9 mouse cellular contexts compared by ENCODE assay signal in the genomic region with DNA sequence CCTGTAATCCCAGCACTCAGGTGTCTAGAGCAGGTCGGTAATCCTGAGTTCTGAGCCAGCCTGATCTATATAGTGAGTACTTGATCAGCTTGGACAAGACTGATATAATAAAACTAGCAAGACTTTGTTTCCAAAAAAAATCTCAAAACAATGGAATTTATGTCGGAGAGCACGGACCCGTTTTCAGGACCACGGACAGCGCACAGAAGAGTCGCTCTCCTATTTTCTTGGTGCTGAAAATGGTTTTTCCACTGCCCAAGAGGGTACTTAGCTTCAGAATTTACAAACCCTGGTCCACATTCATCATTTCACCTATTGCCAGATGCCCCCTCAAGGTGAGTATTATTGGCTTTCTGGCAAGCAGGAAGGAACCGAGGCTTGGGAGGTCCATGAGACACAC. TPM values are rescaled to one million over a fixed set of nuclear protein-coding genes. Genes with fewer than 3 reads are reported as not detected.
DNase-seq lines count a peak whose midpoint lies in the region; ATAC-seq lines count a peak whose summit lies in the region.
"Had no signal": no experiment of that assay in that cellular context is flagged by ENCODE, and none has a peak within 500 bp of the region (broad histone marks: within the 10 kb centered on the region; RNA-seq: fewer than 3 reads in every experiment).

No protein-coding gene starts in this region.

- no peaks in the 10 kb centered on the region for H3K36me3 ChIP-seq in hindbrain, embryonic 10.5 days
- no peaks in the 10 kb centered on the region for H3K36me3 ChIP-seq in hindbrain, embryonic 12.5 days
- 0 out of 2 replicates have a peak, but pooled peaks cover 4% of the 10 kb centered on the region for H3K36me3 ChIP-seq in forebrain, embryonic 14.5 days (ENCODE audit: control insufficient read depth, insufficient read depth, low read length)
- no peaks in the 10 kb centered on the region for H3K36me3 ChIP-seq in splenic B cell, adult 2 months (ENCODE audit: control insufficient read depth, insufficient read depth, low read length, poor library complexity, severe bottlenecking)

- peak; percentile 43 for DNase-seq in hindbrain, embryonic 10.5 days (ENCODE audit: low spot score)
- DNase-seq in thymus, postnatal 4 days, result peak; percentile 57
- no peak for DNase-seq in thymus, postnatal 25 days
- DNase-seq in forebrain, embryonic 14.5 days (ENCODE audit: low spot score), result no peak
- DNase-seq in splenic B cell, adult 2 months (ENCODE audit: low read depth, low spot score), result peak; percentile 34
- no peak for DNase-seq in spleen, postnatal 4 days (ENCODE audit: low spot score in 2 of 2)
- no peak for DNase-seq in gastrocnemius, postnatal 25 days

- no peak overlapping the region for H3K9ac ChIP-seq in hindbrain, embryonic 12.5 days
- no peak overlapping the region for H3K9ac ChIP-seq in forebrain, embryonic 14.5 days (ENCODE audit: low read length)

- peaks cover 51% of the 10 kb centered on the region for H3K4me1 ChIP-seq in hindbrain, embryonic 10.5 days (replicated peaks)
- peaks cover 56% of the 10 kb centered on the region for H3K4me1 ChIP-seq in hindbrain, embryonic 12.5 days
- peaks cover 41% of the 10 kb centered on the region for H3K4me1 ChIP-seq in forebrain, embryonic 14.5 days (ENCODE audit: control insufficient read depth, insufficient read depth, low read length)

- H3K4me3 ChIP-seq in hindbrain, embryonic 10.5 days, result no peak overlapping the region
- H3K4me3 ChIP-seq in hindbrain, embryonic 12.5 days, result no peak overlapping the region
- H3K4me3 ChIP-seq in forebrain, embryonic 14.5 days (ENCODE audit: low read depth, low read length), result no peak overlapping the region

- 2% methylated on average over 8 of the region's 8 CpGs for WGBS in hindbrain, embryonic 10.5 days
- WGBS in hindbrain, embryonic 12.5 days, result 2% methylated on average over 8 of the region's 8 CpGs
- 2% methylated on average over 8 of the region's 8 CpGs for WGBS in forebrain, embryonic 14.5 days

- ATAC-seq in hindbrain, embryonic 12.5 days (ENCODE audit: low FRiP score), result no peak
- ATAC-seq in forebrain, embryonic 14.5 days, result no peak

- no peaks in the 10 kb centered on the region for H3K9me3 ChIP-seq in hindbrain, embryonic 10.5 days
- H3K9me3 ChIP-seq in hindbrain, embryonic 12.5 days (replicated peaks), result no peaks in the 10 kb centered on the region
- H3K9me3 ChIP-seq in forebrain, embryonic 14.5 days (replicated peaks; ENCODE audit: control insufficient read depth, low read length), result no peaks in the 10 kb centered on the region

- H3K27me3 ChIP-seq in hindbrain, embryonic 10.5 days (ENCODE audit: insufficient read depth, poor library complexity, severe bottlenecking), result peaks cover 88% of the 10 kb centered on the region
- H3K27me3 ChIP-seq in hindbrain, embryonic 12.5 days, result peaks cover 47% of the 10 kb centered on the region
- H3K27me3 ChIP-seq in forebrain, embryonic 14.5 days (replicated peaks; ENCODE audit: control insufficient read depth, insufficient read depth, low read length), result 0 out of 2 replicates have a peak, but pooled peaks cover 6% of the 10 kb centered on the region
- H3K27me3 ChIP-seq in splenic B cell, adult 2 months (ENCODE audit: control insufficient read depth, insufficient read depth, low read length, poor library complexity, severe bottlenecking), result no peaks in the 10 kb centered on the region; the same call in 1 of the 2 replicates

- no peak overlapping the region for H3K27ac ChIP-seq in hindbrain, embryonic 10.5 days
- no peak overlapping the region for H3K27ac ChIP-seq in hindbrain, embryonic 12.5 days
- no peak overlapping the region for H3K27ac ChIP-seq in forebrain, embryonic 14.5 days (ENCODE audit: low read depth, low read length)

- no peak overlapping the region for H3K4me2 ChIP-seq in hindbrain, embryonic 12.5 days (replicated peaks)
- 0 out of 2 replicates have a peak overlapping the region, but pooled peaks have one; percentile 67 for H3K4me2 ChIP-seq in forebrain, embryonic 14.5 days (ENCODE audit: low read length)

RNA-seq across cellular contexts. Expression of a gene that starts 1.0 kb away (rescaled TPM):
- polyA plus RNA-seq in hindbrain, embryonic 10.5 days (2016; fragmentation: Nextera tagmentation; extraction: Ambion mirVana), result 1.2 and 2.5 TPM in 2 replicates
- polyA plus RNA-seq in hindbrain, embryonic 12.5 days (2016; fragmentation: Nextera tagmentation; extraction: Ambion mirVana), result 26.0 and 30.7 TPM in 2 replicates
- polyA plus RNA-seq in forebrain, embryonic 14.5 days (2014; fragmentation: Nextera tagmentation; extraction: Ambion mirVana), result 16.8 and 17.4 TPM in 2 replicates
- total RNA-seq in gastrocnemius, postnatal 25 days (2021), result not detected

RNA-seq across cellular contexts. Expression of a gene that starts 15.7 kb away (rescaled TPM):
- 2.3 and 2.4 TPM in 2 replicates for polyA plus RNA-seq in hindbrain, embryonic 10.5 days (2016; fragmentation: Nextera tagmentation; extraction: Ambion mirVana)
- 2.5 and 2.9 TPM in 2 replicates for polyA plus RNA-seq in hindbrain, embryonic 12.5 days (2016; fragmentation: Nextera tagmentation; extraction: Ambion mirVana)
- polyA plus RNA-seq in forebrain, embryonic 14.5 days (2014; fragmentation: Nextera tagmentation; extraction: Ambion mirVana), result 25.7 and 31.8 TPM in 2 replicates
- not detected for total RNA-seq in gastrocnemius, postnatal 25 days (2021)
- polyA plus RNA-seq: lung, embryonic 16.5 days had no signal

RNA-seq across cellular contexts. Expression of a gene that starts 33.1 kb away (rescaled TPM):
- not detected in 2 replicates for polyA plus RNA-seq in hindbrain, embryonic 10.5 days (2016; fragmentation: Nextera tagmentation; extraction: Ambion mirVana)
- not detected in 2 replicates for polyA plus RNA-seq in hindbrain, embryonic 12.5 days (2016; fragmentation: Nextera tagmentation; extraction: Ambion mirVana)
- polyA plus RNA-seq in forebrain, embryonic 14.5 days (2014; fragmentation: Nextera tagmentation; extraction: Ambion mirVana), result not detected in 2 replicates
- not detected for total RNA-seq in gastrocnemius, postnatal 25 days (2021)
- polyA plus RNA-seq: lung, embryonic 16.5 days had no signal

RNA-seq across cellular contexts. Expression of a gene that starts 38.5 kb away (rescaled TPM):
- 12.3 and 26.5 TPM in 2 replicates for polyA plus RNA-seq in hindbrain, embryonic 10.5 days (2016; fragmentation: Nextera tagmentation; extraction: Ambion mirVana)
- 30.0 and 35.0 TPM in 2 replicates for polyA plus RNA-seq in hindbrain, embryonic 12.5 days (2016; fragmentation: Nextera tagmentation; extraction: Ambion mirVana)
- 16.0 and 16.3 TPM in 2 replicates for polyA plus RNA-seq in forebrain, embryonic 14.5 days (2014; fragmentation: Nextera tagmentation; extraction: Ambion mirVana)
- 10 to 100 TPM; 14.2 to 18.0 TPM for total RNA-seq in gastrocnemius, postnatal 25 days (2021)

RNA-seq across cellular contexts. Expression of a gene that starts 49.4 kb away (rescaled TPM):
- polyA plus RNA-seq in hindbrain, embryonic 10.5 days (2016; fragmentation: Nextera tagmentation; extraction: Ambion mirVana), result 0.07 and 0.15 TPM in 2 replicates
- not detected in 2 replicates for polyA plus RNA-seq in hindbrain, embryonic 12.5 days (2016; fragmentation: Nextera tagmentation; extraction: Ambion mirVana)
- 0.05 and 0.14 TPM in 2 replicates for polyA plus RNA-seq in forebrain, embryonic 14.5 days (2014; fragmentation: Nextera tagmentation; extraction: Ambion mirVana)
- not detected for total RNA-seq in gastrocnemius, postnatal 25 days (2021)
- polyA plus RNA-seq: lung, embryonic 16.5 days had no signal

Comparison
In these comparisons a context has a peak if more than half of its experiments do, and no peak if none do; other contexts are left out.
1. DNase-seq: peak in hindbrain, embryonic 10.5 days (single experiment), thymus, postnatal 4 days (single experiment) and splenic B cell, adult 2 months (single experiment); none in thymus, postnatal 25 days (single experiment), forebrain, embryonic 14.5 days (single experiment), spleen, postnatal 4 days (0 of 2) and gastrocnemius, postnatal 25 days (single experiment).